Mouse (Mus musculus): ENCODE data around the gene Padi6. TPM values are rescaled to one million over a fixed set of nuclear protein-coding genes. Genes with fewer than 3 reads are reported as not detected.

Padi6 gene
- polyA plus RNA-seq, 1 experiment from 2014 or later, result not detected

DNA sequence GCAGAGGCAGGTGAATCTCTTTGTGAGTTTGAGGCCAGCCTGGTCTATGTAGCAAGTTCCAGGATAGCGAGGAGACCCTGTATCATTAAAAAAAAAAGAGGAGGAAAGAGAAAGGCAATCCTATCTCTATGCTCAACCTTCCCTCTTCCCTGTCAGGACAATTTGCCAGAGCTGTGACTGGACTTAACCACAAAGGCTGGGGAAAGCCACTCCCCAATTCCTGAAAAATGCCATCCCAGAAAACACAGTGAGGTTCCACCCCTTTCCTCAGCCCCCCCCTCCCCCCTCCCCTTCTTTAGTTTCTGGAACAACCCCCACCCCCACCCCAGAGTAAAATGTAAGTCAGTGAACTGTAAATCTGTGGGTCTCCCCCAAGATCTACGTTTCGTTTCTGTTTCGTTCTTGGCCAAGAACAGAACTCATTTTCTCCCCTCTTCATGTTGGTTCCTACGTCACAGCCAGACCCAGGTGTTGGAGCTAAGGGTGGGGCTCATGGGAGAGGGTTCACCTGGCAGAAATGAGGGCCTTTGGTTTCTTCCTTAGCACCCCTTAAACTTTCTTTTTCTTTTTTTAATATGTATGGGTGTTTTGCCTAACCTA lies 53.5 kb downstream of the Padi6 start:
- Histone ChIP-seq H3K9ac (ENCODE audit: low read length) (no peak overlapping the region), H3K4me3 (ENCODE audit: low read depth, low read length) (no peak overlapping the region), H3K36me3 (ENCODE audit: control insufficient read depth, insufficient read depth, low read length) (no peaks in the 10 kb centered on the region), H3K9me3 (replicated peaks; ENCODE audit: control insufficient read depth, low read length) (no peaks in the 10 kb centered on the region), H3K27me3 (replicated peaks; ENCODE audit: control insufficient read depth, insufficient read depth, low read length) (no peaks in the 10 kb centered on the region), H3K4me1 (ENCODE audit: control insufficient read depth, insufficient read depth, low read length) (peaks cover 6% of the 10 kb centered on the region; the same call in 1 of the 2 replicates), H3K4me2 (ENCODE audit: low read length) (no peak overlapping the region), H3K27ac (ENCODE audit: low read depth, low read length) (no peak overlapping the region)
- DNase-seq (ENCODE audit: low spot score), result no peak
- WGBS, result 84% methylated on average over 5 of the region's 5 CpGs
- no peak for ATAC-seq

DNA sequence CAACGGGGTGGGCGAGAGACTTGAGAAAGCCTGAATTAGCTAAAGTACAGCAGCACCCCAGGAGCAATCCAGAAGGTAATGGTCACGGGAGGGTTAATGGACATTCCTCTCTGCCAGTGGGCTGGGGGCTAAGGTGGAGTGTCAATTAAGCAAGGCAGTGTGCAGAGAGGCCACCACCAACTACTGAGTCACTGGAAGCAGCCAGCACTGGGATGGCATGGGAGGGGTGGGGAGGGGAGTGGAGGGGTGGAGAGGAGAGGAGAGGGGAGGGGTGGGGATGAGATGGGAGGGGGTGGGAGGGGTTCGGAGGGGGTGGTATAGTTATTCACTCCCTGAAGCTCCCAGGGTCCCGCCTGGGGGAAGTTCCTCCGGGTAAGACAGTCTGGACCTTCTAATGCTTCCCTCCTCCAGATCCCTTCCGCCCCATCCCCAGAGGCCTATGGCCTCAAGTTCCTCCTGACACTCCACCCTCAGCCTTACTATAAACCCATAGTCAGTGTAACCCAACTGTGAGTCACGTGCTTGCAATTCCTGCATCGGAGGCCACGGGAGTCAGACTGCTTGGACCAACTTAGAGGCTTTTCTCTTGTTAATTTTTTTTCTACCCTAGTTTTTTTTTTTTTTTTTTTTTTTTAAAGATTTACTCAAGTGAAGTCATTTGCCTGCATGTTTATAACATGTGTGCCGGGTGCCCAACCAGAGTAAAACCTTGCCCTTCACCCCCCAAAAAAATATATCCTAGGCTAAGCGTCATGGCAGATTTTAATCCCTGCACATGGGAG lies 54.2 kb downstream of the Padi6 start:
- no peak overlapping the region for H3K27ac ChIP-seq (ENCODE audit: low read depth, low read length)
- no peaks in the 10 kb centered on the region for H3K27me3 ChIP-seq (replicated peaks; ENCODE audit: control insufficient read depth, insufficient read depth, low read length)
- H3K4me3 ChIP-seq (ENCODE audit: low read depth, low read length), result no peak overlapping the region
- no peaks in the 10 kb centered on the region for H3K36me3 ChIP-seq (ENCODE audit: control insufficient read depth, insufficient read depth, low read length)
- no peaks in the 10 kb centered on the region for H3K9me3 ChIP-seq (replicated peaks; ENCODE audit: control insufficient read depth, low read length)
- ATAC-seq (no peak), DNase-seq (ENCODE audit: low spot score) (no peak)
- H3K9ac ChIP-seq (ENCODE audit: low read length), result no peak overlapping the region
- peaks cover 6% of the 10 kb centered on the region; the same call in 1 of the 2 replicates for H3K4me1 ChIP-seq (ENCODE audit: control insufficient read depth, insufficient read depth, low read length)
- H3K4me2 ChIP-seq (ENCODE audit: low read length), result no peak overlapping the region
- whole genome bisulfite sequencing, result 64% methylated on average over 11 of the region's 12 CpGs

DNA sequence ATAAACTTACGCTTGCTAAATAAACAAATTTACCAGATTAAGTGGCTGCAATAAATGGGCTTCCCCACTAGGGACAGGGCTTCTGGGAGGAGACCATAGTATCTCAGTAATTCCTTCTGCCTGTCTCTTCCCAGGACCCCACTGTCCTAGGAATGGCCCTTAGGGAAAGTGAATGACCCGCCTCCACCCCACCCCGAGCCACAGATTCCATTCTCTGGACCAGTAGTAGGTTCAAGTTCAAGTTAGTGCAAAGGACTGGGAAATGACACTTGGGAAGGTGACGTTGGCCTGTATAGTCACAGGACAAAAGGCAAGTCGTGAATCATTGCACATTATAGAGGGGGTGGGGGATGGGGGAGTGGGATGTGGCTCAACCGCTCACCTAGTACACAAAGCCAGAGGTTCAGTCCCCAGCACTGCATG lies 57.6 kb downstream of the Padi6 start:
- 59% methylated on average over 6 of the region's 6 CpGs for WGBS
- H3K27me3 ChIP-seq (replicated peaks; ENCODE audit: control insufficient read depth, insufficient read depth, low read length), result no peaks in the 10 kb centered on the region

DNA sequence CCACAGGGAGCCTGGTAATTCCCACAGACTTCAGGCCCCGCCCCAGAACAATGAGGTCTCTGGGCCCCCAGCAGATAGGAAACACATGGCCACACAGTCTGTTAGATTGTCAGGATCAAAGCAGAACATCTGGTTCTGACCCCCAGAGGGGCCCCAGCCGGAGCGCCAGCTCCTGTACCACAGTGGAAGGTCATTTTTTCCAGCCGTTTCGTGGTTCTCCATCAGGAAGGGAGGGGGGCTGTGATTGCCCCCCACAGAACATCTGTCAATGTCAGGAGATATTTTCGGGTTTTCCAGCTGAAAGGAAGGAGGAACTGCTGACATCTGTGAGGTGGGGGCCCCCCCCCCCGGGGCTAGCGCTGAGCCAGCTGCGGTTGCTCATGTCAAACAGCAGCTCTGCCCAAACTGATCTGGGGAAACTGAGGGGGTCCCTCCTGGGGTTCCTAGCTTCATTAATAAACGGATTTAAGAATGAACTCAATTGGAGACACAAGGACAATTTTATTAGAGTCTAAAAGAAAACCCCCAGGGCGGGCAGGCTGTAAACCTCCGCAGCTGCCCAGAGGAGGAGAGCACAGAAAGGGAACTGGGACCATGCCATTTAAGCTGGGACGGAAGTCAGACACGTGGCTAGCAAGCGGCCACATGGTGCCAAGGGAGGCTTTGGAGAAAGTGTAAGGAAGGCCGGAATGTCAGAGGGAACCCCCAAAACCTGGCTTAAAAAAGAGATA lies 58.1 kb downstream of the Padi6 start:
- ATAC-seq (no peak), DNase-seq (ENCODE audit: low spot score) (no peak)
- Histone ChIP-seq H3K27me3 (replicated peaks; ENCODE audit: control insufficient read depth, insufficient read depth, low read length) (no peaks in the 10 kb centered on the region), H3K4me2 (ENCODE audit: low read length) (no peak overlapping the region), H3K36me3 (ENCODE audit: control insufficient read depth, insufficient read depth, low read length) (no peaks in the 10 kb centered on the region), H3K4me1 (ENCODE audit: control insufficient read depth, insufficient read depth, low read length) (peaks cover 6% of the 10 kb centered on the region; the same call in 1 of the 2 replicates), H3K9me3 (replicated peaks; ENCODE audit: control insufficient read depth, low read length) (no peaks in the 10 kb centered on the region), H3K4me3 (ENCODE audit: low read depth, low read length) (no peak overlapping the region), H3K27ac (ENCODE audit: low read depth, low read length) (no peak overlapping the region), H3K9ac (ENCODE audit: low read length) (no peak overlapping the region)
- WGBS, result 26% methylated on average over 16 of the region's 16 CpGs

More for the DNA sequence above, 57.6 kb downstream of the Padi6 start:
- H3K9me3 ChIP-seq (replicated peaks; ENCODE audit: control insufficient read depth, low read length), result no peaks in the 10 kb centered on the region
- no peak overlapping the region for H3K27ac ChIP-seq (ENCODE audit: low read depth, low read length)
- no peak for ATAC-seq
- no peaks in the 10 kb centered on the region for H3K36me3 ChIP-seq (ENCODE audit: control insufficient read depth, insufficient read depth, low read length)
- no peak overlapping the region for H3K4me3 ChIP-seq (ENCODE audit: low read depth, low read length)
- DNase-seq (ENCODE audit: low spot score), result no peak
- H3K9ac ChIP-seq (ENCODE audit: low read length), result no peak overlapping the region
- peaks cover 6% of the 10 kb centered on the region; the same call in 1 of the 2 replicates for H3K4me1 ChIP-seq (ENCODE audit: control insufficient read depth, insufficient read depth, low read length)
- no peak overlapping the region for H3K4me2 ChIP-seq (ENCODE audit: low read length)

DNA sequence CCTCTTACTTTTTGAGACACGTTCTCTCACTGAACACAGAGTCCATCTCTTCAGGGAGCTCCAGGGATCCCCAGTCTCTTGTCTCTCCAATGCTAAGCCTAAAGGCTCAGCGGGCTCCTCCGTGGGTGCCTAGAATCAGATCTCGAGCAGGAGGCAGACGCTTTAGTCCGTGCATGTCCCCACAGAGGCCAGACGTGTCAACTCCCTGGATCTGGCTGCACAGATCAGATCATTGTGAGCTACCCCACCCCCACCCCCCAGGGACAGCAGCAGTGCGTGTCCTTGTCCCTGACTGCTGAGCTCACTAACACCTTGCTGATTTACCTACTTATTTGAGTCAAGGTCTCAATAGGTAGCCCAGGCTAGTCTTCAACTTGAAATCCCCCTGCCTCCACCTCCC lies 58.8 kb downstream of the Padi6 start:
- Histone ChIP-seq H3K9me3 (replicated peaks; ENCODE audit: control insufficient read depth, low read length) (no peaks in the 10 kb centered on the region), H3K4me1 (ENCODE audit: control insufficient read depth, insufficient read depth, low read length) (peaks cover 6% of the 10 kb centered on the region; the same call in 1 of the 2 replicates), H3K36me3 (ENCODE audit: control insufficient read depth, insufficient read depth, low read length) (no peaks in the 10 kb centered on the region), H3K9ac (ENCODE audit: low read length) (no peak overlapping the region), H3K4me3 (ENCODE audit: low read depth, low read length) (no peak overlapping the region), H3K4me2 (ENCODE audit: low read length) (no peak overlapping the region), H3K27ac (ENCODE audit: low read depth, low read length) (no peak overlapping the region), H3K27me3 (replicated peaks; ENCODE audit: control insufficient read depth, insufficient read depth, low read length) (no peaks in the 10 kb centered on the region)
- WGBS, result 68% methylated on average over 8 of the region's 8 CpGs
- DNase-seq (ENCODE audit: low spot score) (no peak), ATAC-seq (no peak)

DNA sequence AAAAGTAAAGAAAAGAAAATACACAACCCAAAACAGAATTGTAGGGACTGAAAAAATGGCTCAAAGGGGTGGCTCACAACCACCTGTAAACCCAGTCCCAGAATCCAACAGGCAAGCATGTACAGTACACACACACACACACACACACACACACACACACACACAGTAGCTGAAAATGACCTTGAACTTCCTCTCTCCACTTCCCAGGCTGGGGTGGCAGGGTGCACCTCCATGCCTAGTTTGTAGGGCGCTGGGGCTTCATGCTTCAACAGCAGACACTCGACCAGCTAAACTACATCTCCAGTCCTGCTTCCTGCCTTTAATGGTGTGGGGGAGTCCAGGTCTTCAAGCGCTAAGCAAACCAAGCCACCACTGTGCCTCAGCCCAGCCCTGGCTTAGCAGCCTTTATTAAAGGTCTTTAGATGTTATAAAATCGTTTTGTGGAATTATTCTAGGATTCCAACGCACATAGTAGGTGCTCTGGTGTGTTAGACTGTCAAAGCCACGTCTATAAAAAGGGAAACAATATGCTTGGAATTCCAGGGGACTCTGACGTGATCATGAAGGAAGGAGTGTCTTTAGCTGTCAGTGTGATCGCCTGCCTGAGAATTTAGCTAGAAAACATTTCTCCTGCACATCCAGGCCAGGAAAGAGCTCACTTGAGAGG lies 61.6 kb downstream of the Padi6 start:
- H3K9me3 ChIP-seq (replicated peaks; ENCODE audit: control insufficient read depth, low read length), result no peaks in the 10 kb centered on the region
- WGBS, result 64% methylated on average over 8 of the region's 8 CpGs
- no peak overlapping the region for H3K4me2 ChIP-seq (ENCODE audit: low read length)
- H3K27ac ChIP-seq (ENCODE audit: low read depth, low read length), result no peak overlapping the region
- H3K4me3 ChIP-seq (ENCODE audit: low read depth, low read length), result no peak overlapping the region
- no peak overlapping the region for H3K9ac ChIP-seq (ENCODE audit: low read length)
- no peak for ATAC-seq
- H3K36me3 ChIP-seq (ENCODE audit: control insufficient read depth, insufficient read depth, low read length), result no peaks in the 10 kb centered on the region
- H3K27me3 ChIP-seq (replicated peaks; ENCODE audit: control insufficient read depth, insufficient read depth, low read length), result no peaks in the 10 kb centered on the region
- no peak for DNase-seq (ENCODE audit: low spot score)
- H3K4me1 ChIP-seq (ENCODE audit: control insufficient read depth, insufficient read depth, low read length), result peaks cover 6% of the 10 kb centered on the region; the same call in 1 of the 2 replicates

DNA sequence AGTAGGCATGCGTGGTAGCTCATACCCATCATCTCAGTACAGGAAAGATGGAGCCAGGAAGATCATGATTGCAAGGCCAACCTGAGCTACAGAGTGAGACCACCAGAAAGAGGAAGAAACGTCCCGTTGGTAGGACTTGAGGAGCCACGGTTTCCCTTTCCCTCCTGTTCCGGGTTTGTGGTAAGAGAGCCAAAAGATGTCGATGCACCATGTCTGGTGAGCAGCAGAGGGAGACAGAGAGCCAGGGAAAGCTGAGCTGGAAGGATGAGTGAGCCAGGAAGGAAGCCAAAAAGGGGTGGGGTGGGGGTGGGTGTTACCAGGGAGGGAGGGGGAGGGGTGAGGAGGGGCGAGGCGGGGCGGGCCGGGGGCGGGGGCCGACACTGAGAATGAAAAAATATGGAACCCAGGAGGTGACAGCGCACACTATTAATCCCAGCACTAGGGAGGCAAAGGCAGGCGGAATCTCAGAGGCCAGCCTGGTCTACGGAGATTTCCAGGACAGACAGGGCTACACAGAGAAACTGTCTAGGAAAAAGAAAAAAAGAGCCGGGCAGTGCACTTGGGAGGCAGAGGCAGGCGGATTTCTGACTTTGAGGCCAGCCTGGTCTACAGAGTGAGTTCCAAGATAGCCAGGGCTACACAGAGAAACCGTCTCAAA lies 62.6 kb downstream of the Padi6 start:
- H3K27ac ChIP-seq (ENCODE audit: low read depth, low read length), result no peak overlapping the region
- no peaks in the 10 kb centered on the region for H3K36me3 ChIP-seq (ENCODE audit: control insufficient read depth, insufficient read depth, low read length)
- H3K4me3 ChIP-seq (ENCODE audit: low read depth, low read length), result no peak overlapping the region
- WGBS, result 25% methylated on average over 18 of the region's 18 CpGs
- no peaks in the 10 kb centered on the region for H3K27me3 ChIP-seq (replicated peaks; ENCODE audit: control insufficient read depth, insufficient read depth, low read length)
- ATAC-seq (peak; percentile 59), DNase-seq (ENCODE audit: low spot score) (peak; percentile 83)
- H3K9me3 ChIP-seq (replicated peaks; ENCODE audit: control insufficient read depth, low read length), result no peaks in the 10 kb centered on the region
- no peak overlapping the region; the same call in 1 of the 2 replicates for H3K9ac ChIP-seq (ENCODE audit: low read length)
- H3K4me2 ChIP-seq (ENCODE audit: low read length), result 0 out of 2 replicates have a peak overlapping the region, but pooled peaks have one; percentile 16
- H3K4me1 ChIP-seq (ENCODE audit: control insufficient read depth, insufficient read depth, low read length), result peaks cover 6% of the 10 kb centered on the region; the same call in 1 of the 2 replicates

DNA sequence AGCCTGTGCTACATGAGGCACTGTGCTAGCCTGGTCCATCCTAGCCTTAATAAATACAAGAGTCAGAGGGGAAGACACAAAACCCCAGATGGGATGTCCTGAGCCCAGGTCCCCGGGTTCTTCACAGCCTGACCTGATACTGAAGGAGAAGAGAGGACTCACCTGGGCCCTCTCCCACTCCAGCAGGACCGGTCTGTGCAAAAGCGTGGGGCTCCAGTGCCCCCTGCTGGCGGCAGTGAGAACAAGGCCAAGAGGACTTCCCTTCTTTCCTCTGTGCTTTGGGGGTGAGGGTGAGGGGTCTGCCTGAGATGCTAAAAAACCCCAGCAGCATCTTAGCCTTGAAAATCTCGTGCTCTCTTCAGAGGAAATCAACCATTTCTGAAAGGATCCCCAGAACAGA lies 63.4 kb downstream of the Padi6 start:
- no peak overlapping the region for H3K4me3 ChIP-seq (ENCODE audit: low read depth, low read length)
- DNase-seq (ENCODE audit: low spot score) (peak; percentile 50), ATAC-seq (0 out of 2 replicates have a peak, but pooled peaks have one; percentile 30)
- no peaks in the 10 kb centered on the region for H3K36me3 ChIP-seq (ENCODE audit: control insufficient read depth, insufficient read depth, low read length)
- H3K4me1 ChIP-seq (ENCODE audit: control insufficient read depth, insufficient read depth, low read length), result 0 out of 2 replicates have a peak, but pooled peaks cover under 1% of the 10 kb centered on the region
- no peak overlapping the region for H3K9ac ChIP-seq (ENCODE audit: low read length)
- H3K27ac ChIP-seq (ENCODE audit: low read depth, low read length), result no peak overlapping the region
- H3K4me2 ChIP-seq (ENCODE audit: low read length), result no peak overlapping the region
- no peaks in the 10 kb centered on the region for H3K27me3 ChIP-seq (replicated peaks; ENCODE audit: control insufficient read depth, insufficient read depth, low read length)
- no peaks in the 10 kb centered on the region for H3K9me3 ChIP-seq (replicated peaks; ENCODE audit: control insufficient read depth, low read length)
- 17% methylated on average over 5 of the region's 5 CpGs for WGBS

Data from forebrain, embryonic 14.5 days (tissue).